Mouse (Mus musculus) kidney, adult 8-10 months (tissue): ENCODE measurements at regions not wholly inside any gene's neighbourhood (a gene's known extent, or its start where the extent isn't known, plus 50 kb on each side); places are given as distances from the start of the nearest gene placed in this dataset.

Experiments
- DNase-seq, 2 experiments: peaks; one replicate each; pipeline ENCODE4 v3.0.0; 2022

DNA sequence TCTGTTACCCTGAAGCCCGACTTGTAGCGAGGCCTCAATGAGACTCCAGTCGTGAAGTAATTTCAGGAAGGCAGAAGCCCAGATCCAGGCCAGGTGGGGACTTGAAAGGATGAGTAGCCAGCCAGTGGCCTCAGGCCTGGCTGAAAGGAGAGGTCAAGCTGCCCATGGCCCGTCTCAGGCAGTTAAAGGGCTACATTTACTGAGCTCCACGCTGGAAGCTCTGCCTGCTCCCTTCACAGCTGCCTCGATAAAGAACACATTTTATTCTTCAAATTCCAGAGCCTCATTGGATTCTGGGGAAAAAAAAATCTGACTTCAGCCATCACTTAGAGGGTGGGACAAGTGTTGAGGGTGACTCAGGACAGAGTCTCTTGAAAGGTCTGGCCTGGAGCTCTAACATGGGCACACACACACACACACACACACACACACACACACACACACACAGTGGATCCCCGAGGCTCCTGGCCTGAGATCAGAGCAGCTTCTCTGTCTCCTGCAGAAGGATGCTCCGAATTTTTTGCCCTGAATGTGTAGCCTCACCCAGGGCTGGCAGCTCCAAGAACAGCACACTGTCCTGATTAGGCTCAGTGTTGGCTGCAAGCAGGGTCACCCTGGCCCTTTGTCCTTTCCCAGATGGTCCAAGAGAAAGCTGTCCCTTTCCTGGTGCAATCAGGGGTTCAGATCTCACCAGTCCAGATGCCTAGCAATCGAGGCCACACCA lies 53.0 kb downstream of the Gadd45g start:
- no peak for DNase-seq

DNA sequence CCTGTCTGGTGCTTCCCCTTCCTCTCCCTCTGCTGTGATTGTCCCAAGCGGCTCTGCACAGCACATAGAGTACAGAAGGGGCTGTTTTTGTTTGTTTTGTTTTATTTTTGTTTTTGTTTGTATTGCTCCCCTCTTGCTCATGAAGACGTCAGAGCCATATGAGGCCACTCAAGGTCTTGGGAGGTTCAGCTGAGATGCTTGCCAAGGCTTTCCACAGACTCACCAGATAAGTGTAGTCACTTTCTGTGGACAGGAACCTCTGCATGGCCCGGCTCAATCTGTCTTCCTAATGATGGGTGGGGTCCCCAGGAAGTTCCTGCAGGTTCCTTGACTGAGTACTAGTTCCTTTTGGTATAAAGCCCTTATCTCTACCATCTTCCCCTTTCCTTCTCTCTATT lies 53.6 kb downstream of the Gadd45g start:
- DNase-seq = no peak

DNA sequence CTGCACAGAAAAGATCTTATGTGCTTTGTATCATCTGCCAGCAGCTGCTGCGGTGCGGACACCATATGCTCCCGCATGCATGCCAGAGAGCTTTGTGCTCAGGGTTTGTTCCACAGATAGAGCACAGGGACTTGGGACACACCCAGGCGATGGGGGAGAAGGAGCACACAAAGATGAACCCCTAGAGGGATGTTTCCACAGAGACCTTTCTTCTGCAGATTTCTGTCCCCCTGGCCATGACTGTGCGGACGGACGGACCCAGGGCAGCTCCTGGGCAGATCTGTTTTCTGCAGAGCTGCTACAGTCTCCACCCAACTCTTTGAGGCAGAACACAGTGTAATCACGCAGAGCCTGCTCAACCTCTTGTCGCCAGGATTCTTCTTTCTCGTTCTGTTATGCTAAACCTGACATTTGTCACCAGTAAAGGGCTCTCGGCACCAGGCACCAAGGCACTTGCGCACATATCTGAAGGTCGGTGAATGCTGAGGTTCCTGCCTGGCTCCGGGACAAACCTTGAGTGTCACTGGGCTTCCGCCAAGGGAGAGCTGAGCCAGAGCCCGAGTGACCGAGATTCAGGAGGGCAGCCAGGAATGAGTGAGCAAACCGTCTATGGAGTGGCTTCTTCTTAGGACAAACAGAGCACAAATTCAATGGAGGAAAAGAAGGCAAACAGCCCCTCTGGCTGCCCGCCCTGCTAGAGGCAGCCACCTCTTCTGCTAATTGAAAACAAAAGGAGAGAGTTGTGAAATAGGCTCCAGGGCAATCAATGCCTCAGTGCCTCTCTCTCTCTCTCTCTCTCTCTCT lies 56.2 kb downstream of the Gadd45g start:
- peak; percentile 74 to 77 for DNase-seq

DNA sequence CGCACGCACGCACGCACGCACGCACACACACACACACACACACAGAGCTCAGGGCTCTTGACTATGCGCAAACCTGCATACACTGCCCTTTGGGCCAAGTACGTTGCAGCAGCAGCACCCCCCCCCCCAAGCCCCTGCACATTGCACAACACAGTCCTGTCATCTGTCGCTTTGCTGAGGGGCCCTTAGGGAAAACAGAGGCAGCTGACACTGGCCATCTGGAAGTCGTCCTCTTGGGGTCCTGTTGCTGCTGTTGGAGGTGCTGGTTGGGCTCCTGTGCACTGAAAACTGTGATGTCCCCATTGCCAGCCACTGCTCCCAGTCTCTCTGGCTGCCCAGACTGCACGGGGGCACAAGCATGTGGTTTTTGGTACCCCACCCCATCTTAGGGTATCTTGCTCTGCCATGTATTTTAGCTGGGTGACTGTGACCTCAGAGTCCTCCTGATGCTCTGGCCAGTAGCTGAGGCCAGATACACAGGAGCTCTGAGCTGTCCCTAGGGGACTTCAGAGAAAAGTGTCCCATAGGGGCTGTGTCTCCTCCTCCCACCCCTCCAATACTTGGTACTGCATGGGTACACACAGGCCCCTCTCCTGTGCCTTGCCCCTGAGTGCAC lies 57.0 kb downstream of the Gadd45g start:
- DNase-seq = no peak

DNA sequence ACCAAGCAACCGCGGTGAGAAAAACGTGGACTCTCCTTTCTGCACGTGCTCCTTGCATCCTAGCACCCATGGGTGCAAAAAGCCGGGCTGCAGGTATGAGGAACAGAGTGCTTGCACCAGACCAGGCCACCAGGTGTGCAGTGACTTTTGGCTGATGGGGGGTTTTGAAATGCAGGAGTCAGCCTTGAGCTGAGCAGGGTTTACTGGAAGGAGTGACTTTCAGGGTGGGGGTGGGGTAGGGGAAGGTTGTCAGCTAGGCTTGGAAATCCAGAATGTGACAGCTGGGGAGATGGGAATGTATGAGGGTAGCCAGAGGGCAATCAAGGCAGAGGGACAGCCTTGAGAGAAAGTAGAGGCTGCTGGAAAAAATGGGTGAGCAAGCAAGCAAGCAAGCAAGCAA lies 58.8 kb downstream of the Gadd45g start:
- DNase-seq = no peak

DNA sequence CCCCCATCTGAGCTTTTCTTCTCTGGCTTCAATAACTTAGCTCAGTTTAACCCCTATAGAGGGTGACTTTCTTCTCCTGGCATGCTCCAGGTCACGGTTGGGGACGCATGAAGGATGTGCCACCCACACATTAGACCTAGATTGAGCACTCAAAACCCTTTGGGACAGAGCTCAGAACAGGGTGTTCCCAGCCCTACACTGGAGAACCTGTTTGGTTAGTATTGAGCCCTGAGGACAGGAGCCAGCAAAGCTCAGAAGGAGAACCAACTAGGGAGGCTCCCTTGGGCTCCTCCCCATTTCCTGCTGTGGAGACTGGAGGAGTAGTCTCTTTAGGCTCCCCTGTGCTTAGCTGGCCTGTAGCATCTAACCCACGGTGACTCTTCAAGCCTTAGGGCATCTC lies 59.6 kb downstream of the Gadd45g start:
- peak; percentile 77 to 88 for DNase-seq

DNA sequence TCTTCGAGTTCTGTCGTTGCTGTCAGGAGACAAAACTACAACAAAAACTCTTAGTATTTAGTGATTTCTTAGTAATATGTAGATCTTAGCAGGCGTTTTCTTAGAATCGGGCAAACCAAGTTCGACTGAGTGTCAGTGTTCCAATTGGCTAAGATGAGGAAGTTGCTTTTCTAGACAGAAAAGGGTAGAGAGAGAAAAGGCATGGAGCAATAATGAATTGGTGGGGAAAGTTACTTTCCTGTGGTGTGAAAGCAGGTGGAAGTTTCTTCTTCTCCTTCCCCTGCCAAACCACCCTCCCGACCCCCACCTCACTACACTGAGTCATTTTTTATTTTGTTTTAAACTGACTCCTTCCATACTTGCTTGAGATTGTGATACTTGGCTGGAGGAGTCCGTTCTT lies 62.0 kb downstream of the Gadd45g start:
- DNase-seq = no peak

DNA sequence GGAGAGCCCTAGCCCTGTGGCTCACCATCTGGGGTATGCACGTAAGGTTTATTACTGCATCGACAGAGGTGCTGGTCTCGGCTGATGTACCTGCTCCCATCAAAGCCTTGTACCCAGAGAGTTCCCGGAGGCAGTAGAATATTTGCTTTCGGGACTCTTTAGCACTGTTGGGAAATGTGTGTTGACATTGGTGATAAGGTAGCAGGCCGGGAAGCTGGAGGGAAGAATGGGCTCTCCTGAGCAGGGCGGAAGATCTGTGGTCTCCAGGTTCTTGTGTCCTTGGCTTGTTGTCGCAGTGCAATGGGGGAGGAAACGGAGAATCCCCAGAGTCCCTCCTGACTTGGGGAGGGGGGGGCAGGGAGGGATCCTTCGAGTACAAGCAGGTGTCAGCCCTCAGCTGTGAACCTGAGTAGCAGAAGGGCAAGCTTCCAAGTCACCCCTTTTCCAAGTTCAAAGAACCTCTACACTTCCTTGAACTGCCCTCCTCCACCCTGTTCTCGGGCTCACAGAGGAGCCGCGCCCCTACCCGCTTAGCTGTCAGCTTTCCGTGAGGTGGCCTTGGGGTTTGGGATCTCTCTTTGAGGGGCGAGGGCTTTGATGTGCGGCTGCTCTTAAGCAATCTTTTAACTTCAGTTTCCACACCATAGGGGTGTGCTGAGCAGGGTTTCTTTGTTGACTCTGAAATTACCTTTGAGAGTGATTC lies 65.0 kb downstream of the Gadd45g start:
- no peak for DNase-seq

DNA sequence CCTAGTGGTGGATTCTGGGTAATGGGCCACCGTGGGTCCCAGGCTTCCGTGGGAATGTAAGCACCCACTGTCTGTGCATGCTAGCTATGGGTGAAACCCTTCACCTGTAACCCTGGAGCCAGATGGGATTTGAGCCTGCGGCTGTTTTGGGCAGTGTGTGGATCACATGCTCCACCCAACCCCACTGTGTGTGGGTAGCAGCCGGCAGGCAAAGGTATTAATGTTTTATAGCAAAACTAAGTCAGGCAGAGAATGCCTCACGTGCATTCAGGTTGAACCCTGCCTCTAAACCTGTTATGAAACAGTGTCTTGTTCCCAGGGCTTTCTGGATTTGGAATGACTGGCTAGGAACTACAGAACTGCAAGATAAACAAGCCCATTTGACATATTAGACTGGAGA lies 66.0 kb downstream of the Gadd45g start:
- peak; percentile 82 to 90 for DNase-seq

DNA sequence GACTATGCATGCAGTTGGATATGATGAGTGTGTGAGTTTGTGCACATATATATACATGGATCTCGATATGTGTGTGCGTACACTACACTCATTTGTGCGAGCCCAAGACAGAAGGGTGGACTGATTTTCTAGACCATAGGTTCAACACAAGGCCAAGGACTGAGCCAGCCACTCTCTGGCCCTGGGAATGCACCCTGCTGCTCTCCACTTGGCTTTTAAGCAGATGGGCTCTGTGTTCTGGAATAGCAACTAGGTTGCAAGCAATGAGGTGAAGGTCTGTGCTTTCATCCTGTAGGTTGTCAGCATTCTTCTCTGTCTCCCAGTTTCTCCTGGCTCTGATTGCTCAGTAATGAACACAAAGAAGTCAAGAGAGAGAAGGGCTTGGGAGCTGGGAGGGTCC lies 66.5 kb downstream of the Gadd45g start:
- no peak for DNase-seq

DNA sequence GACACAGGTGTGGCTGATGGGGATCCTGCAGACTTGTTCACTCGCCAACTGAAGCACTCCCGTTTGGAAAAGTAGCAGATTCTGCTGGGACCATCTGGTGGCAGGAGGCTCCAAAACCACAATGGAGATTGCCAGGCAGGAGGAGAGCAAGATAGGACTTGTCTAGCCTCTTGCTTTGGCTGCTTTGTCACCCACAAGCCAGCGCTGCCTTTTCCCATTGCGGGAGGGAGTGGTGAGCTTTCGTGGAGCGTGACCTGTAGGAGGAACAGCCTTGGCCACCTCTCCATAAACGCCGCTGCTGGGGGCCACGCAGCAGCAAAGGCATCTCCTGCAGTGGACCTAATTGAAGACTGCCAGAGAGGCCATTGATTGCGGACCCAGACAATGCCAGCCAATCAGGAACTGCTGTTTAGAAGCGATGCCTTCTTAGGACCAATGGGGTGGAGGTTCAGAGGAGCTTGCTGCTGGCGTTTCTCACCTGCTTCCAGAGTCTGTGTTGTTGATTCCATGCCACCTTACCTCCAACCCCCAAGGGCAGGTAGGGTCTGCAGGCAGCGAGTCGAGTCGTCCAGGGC lies 70.3 kb downstream of the Gadd45g start:
- DNase-seq = no peak

DNA sequence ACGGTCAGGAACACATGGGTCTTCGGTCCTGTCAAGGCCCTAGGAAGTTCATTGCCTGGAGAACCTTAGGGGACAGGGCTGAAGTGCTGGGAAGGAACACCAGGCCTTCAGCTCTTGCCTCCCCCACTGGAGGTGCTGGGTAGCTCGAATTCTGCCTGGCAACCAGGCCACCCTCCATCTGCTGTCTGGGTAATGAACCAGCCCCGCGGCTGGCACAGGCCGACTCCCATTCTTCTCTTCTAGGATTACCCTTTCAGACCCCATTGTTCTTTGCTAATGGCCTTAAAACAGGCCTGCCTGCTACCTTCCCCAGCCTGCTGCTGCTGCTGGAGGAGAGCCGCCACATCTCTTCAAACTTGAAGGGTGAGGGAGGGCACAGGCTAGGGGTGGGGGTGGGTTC lies 71.2 kb downstream of the Gadd45g start:
- no peak for DNase-seq

DNA sequence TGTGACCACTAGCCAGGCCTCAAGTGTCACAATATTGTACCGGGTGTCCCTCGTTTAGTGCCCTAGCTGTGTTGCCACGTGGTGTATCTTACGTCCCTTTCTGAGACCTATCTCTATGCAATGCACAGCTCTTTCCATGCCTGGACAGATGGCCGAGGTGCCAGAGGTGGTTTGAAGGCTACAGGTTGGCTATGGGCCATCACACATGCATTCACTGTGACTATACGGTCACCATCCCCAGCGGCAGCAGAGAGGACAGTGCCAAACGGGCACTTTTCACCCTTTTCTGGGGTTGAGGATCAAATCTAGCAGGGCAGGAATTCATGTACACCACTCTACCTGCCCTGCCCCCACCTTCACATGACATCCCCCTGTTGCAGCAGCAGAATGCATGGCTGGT lies 71.6 kb downstream of the Gadd45g start:
- DNase-seq = no peak

DNA sequence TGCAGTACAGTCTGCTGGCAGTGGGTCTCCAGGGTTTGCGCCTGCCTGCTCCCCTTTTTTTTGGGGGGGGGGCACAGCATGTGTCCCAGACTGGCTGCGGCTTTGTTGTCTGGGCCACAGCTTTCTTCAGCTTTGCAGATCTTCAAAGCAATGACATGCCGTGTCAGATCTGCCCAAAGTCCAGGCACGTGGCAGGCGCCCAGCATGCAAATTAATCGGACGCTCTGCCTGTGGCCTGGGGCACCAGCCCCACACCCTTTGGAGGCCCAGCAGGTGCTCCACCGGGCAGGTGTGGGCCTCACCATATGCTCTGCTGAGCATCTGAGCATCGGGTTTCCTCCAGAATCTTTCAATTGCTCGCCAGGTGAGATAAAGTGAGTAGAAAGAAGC lies 72.3 kb downstream of the Gadd45g start:
- peak; percentile 44 to 66 for DNase-seq

DNA sequence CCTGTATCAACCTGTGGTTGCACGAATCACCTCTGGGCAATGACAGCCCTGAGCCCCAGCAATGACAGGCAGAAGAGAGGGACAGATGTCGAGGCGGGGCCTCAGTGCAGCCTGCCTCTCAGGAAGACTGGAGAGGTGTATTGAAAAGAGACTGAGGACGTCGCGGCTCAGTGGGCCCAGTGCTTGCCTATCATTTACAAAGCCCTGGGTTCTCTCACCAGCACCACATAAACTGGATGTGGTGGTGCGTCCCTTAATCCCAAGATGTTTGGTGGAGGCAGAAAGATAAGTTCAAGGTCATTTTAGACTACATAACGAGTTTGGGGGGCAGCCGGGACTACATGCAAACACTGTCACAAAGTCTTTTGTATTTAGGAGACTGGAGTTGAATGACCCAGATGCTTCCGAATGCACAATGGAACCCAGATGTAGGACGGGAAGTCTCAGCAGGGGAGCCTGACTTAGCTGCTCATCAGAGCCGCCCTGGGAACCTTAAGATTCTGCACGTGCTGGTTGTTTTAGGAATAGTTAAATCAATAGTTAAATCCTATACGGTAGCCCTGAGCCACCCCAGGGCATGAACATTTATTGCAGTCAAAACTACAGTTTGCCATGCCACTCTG lies 72.8 kb downstream of the Gadd45g start:
- DNase-seq = no peak

DNA sequence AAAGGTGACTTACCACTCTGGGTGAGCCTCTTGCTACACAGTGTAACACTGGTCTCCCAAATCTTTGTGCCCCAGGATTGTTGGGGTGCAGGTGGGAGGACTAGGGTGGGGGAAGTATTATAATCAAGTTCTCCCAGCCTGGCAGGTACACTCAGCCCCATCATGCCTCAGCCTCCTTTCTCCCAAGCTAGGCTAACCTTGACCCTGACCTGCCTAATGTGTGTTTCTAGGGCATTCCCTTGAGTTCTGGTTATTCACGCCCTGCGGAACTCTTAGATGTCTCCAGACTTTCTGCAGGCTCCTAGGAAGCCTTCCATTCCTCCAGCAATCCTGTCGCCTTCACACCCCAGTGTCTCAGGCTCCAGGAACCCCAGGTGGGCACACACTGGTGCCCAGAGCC lies 73.5 kb downstream of the Gadd45g start:
- DNase-seq = no peak

DNA sequence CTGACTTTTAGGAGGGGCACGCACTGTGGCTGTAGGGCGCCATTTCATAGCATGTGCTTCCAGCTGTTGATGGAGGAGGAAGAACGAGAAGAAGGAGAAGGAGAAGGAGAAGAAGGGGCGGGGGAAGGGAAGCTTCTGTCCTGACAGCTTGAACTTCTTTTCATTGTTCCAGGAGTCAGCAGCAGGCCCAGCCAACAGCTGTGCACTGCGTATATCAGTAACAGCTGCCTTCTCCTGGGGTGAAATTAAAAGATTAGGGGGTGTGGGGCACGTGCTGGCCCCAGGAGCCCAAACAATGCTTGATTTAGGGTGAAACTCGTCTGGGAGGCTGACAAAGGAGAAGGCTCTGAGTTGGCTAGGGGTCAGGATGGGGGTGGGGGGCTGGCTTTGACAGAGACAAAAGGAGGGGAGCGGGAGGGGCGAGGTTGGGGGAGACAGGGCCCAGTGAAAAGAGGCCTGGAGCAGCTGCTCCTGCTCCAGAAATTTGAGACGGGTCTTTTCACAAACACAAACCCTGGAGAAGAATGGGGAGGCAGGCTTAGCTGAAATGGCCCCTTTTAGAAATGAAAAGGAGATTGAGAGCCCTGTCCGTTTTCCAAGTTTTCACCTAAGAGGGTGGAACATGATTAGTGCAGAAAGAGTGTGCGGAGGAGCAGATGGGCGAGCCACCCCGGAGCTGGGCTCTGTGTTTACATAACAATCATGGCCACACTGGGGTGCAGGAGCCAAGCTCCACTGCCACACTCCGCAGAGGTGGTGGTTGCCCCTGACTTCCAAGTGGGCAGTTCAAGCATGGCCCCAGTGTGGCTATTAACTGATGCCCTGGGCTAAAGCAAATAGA lies 74.3 kb downstream of the Gadd45g start:
- no peak for DNase-seq

DNA sequence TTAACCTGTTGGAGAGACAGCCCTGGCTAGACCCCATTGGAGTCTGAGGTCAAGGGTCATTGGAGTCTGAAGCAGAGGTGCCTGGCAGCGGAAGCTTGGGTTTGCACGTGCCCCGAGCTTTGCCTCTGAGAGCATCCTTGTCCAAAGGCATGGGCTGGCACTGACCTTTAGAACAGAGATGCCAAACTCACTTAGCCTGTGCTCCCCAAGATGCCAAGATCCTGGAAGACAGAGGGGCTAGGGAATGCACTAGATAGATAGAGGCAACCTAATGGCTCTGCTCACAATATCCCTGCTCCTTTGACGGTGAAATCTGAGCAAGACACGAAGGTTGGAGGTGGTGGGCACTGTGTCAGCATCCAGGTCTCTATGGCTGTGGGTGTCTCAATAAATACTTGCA lies 75.1 kb downstream of the Gadd45g start:
- DNase-seq = no peak

DNA sequence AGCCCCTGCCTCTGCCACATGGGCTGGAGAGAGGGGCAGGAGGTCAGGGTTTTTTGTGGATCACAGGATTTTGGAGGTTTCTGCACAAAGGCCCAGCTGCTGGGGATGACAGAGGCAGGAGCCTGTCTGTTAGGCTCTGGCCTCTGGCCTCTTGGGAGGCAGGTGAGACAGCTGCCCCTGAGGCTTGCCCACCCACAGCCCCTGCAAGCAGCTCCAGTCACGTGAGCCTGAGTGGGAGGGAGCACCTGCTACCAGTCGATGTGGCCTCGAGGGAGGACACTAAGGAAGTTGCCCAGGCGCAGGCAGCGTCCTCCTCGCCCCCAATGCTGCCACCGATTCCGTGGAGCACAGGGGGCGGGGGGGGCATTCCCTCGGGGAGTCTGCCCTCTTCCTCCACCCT lies 80.3 kb downstream of the Gadd45g start:
- no peak for DNase-seq

DNA sequence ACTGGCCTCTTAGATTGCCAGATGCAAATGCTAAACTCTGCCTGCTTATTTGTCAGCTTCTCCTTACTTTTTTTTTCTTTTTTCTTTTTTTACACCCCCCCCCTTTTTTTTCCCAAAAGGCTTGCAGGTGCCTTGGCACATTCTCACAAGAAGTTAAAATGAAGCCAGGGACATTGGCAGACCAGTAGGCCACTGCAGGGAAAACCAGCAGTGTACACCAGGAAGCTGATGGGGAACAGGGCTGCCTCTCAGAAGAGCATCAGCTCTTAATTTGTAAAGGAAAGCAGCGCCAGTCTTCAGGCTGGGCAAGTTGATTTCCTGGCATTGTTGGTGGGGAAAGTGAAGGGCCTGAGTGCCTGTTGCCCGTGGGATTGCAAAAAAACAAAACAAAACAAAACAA lies 83.3 kb downstream of the Gadd45g start:
- no peak for DNase-seq

DNA sequence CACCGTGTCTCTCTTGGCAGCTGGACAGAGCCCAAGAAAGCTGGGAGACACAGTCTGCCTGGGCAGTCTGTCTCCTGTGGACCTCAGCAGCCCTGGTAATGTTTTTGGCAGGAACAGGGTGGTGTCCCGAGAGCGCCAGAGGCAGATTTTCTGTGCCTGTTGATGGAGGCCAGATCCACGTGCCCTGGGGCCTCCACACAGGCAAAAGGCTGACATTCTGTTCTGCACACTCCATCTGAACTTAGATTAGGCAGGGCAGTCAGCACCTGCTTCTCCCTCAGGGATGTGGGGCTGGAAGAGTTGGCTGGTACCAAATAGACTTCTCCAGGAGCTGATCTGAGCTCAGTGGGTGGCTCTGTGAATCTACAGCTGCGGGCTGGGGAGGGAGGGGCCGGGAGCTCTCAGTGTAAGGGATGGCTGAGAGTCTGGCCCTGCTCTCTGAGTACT lies 83.8 kb downstream of the Gadd45g start:
- DNase-seq = peak in 1 of 2 experiments; percentile 51

DNA sequence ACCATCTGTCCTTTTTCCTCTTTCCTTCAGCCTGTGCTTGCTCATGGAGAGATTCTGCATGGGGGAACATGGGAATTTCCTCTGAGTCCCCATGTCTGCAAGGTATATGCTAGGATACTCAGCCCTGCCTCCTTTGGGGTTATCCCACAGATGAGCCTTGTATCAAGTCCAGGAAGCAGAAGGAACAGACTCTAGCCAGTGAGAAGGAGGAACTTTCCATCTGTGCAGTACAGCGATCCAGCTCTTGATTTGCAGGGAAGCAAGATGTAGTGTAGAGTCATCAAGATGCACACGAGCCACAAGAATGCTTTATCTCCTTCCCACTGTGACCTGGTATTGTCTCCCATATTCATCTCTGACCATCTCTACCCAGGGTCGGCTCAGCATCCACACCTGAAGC lies 84.5 kb downstream of the Gadd45g start:
- no peak for DNase-seq
